Mouse (Mus musculus) splenic B cell, adult 2 months (primary cell): ENCODE measurements around the gene Prlr.

Experiments
- DNase-seq: peaks from one replicate; pipeline ENCODE4 v3.0.0-alpha.2; 2011; ENCODE audit warnings: low read depth, low spot score
- H3K27me3 ChIP-seq: 2 replicates; pipeline ENCODE4 v1.6.1; 2012; ENCODE audit warnings: mild to moderate bottlenecking, low read length, moderate library complexity, mixed read lengths; ENCODE audit not compliant: control insufficient read depth, poor library complexity, insufficient read depth, severe bottlenecking
- H3K36me3 ChIP-seq: 2 replicates; pipeline ENCODE4 v1.6.1; 2012; ENCODE audit warnings: mild to moderate bottlenecking, low read length, moderate library complexity, mixed read lengths; ENCODE audit not compliant: control insufficient read depth, poor library complexity, insufficient read depth, severe bottlenecking

Gene Prlr

DNA sequence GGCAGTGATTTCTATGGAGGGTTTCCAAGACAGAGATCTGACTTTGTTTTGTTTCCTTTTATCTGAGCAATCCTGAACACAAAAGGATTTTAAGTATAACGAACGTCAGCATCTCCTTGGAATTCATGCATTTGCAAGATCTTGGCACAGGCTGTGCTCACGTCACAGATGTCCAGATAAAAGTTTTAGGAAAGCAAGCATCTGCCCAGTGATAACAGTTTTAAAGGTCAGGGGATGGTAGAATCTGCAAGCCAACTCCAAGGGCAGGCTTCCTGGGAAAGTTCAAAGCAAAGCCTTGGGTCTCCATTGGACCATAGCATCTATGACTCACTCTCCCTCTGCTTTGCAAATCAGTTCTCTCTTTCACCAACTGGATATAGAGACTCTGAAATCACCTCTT is 153.6 kb downstream of the Prlr start:
- no peaks in the 10 kb centered on the region for H3K27me3 ChIP-seq
- no peaks in the 10 kb centered on the region for H3K36me3 ChIP-seq
- no peak for DNase-seq

DNA sequence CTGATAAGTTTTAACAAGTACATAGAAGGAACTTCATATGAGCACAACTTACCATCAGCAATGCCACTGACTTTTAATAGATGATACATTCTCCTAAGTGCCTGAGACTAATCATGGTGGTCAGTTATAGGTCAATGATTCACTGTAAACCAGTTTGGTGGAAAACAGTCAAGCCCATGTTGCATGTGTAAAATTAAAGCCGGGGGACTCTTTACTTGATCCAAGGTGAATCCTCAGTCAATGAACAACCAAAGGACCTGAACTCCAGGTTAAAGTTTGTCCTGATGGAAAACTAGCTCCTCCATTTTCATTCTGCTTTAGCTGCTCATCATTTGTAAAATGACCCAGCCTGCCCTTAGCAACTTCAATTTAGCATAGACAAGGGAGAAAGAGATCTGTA is 155.5 kb downstream of the Prlr start:
- no peak for DNase-seq
- no peaks in the 10 kb centered on the region for H3K36me3 ChIP-seq
- H3K27me3 ChIP-seq, result no peaks in the 10 kb centered on the region

DNA sequence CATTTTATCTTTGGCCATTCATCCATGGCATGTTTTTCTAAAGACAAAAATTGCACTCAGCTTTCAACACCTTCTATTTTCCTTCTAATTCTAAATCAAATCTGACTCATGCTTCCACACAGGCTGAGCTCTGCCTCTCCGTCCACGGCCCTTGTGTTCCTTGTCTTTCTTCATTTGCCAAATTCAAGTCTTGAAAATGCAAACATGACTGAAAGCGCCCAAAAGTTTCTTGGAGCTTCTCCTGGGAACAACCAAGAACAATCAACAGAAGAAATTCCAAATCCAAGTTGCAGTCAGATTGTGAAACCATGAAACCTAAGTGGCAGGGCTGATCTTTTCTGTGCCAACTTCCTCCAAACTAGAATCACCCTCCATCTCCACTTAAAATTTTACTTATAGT is 161.6 kb downstream of the Prlr start:
- Histone ChIP-seq H3K36me3 (no peaks in the 10 kb centered on the region), H3K27me3 (no peaks in the 10 kb centered on the region)
- no peak for DNase-seq

DNA sequence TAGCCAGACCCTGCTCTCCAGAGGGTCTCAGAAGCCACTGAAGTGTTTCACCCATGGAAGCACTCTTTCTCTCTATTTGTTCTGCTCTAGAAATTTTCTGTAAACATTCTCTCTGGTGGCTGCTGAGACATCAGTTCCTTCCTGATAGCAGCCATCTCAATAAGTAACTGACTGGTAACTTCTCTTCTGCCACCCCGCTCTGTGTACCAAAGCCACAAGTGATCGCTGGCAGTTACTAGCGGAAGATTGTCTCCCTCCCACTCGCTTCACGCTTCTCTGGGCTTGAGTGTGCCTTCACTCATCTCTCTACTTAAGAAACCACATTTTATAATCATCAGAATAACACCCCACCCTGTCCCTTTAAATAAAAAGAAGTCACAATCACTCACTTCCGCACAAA is 170.0 kb downstream of the Prlr start:
- Histone ChIP-seq H3K27me3 (no peaks in the 10 kb centered on the region), H3K36me3 (no peaks in the 10 kb centered on the region)
- peak; percentile 62 for DNase-seq

- no peaks in the 10 kb centered on the region for H3K27me3 ChIP-seq
- no peak for DNase-seq
- H3K36me3 ChIP-seq, result no peaks in the 10 kb centered on the region
These were observed 181.3 kb downstream of the Prlr start, which contains the start of gene Agxt2 for GRCm38 (mm10) chr15:10358039-10358948. Gene Agxt2, plus strand, starts transcription at chr15:10358532.

DNA sequence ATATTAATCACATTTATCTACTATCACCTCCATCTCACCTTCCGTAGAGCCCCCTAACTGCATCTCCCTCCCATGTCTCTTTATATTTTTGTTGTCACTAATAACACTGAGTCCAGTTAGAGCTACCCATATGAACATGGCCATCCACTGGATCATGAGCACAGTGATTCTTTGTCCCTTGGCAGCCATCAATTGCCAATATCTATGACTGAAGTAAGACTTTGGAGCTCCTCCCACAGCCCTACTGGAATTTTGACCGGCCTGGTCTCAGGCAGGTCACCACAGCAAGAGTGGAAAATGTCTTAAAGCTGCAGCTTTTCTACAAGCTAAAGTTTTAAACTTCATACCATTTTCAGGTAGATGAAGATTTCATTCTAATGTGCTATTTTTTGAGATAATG is 189.3 kb downstream of the Prlr start:
- no peaks in the 10 kb centered on the region for H3K36me3 ChIP-seq
- no peaks in the 10 kb centered on the region for H3K27me3 ChIP-seq
- DNase-seq, result no peak

DNA sequence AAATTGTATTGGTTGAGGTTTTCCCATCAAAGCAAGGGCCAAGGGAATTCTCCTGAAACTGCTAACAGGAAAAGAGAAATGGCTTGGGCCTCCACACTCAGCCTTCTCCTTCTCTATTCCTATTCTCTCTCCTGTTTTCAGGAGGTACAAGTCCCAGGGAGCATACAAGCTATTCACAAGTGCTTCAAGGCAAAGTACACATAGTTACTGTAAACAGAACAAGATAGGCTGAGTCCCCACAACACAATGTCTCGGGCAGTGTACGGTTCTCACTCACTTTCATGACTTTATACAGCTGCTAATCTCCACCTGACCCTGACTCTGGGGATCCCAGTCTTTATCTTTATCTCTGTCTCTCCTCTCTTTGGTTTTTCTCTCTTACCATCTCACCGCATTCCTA is 198.4 kb downstream of the Prlr start:
- Histone ChIP-seq H3K36me3 (no peaks in the 10 kb centered on the region), H3K27me3 (no peaks in the 10 kb centered on the region)
- no peak for DNase-seq

DNA sequence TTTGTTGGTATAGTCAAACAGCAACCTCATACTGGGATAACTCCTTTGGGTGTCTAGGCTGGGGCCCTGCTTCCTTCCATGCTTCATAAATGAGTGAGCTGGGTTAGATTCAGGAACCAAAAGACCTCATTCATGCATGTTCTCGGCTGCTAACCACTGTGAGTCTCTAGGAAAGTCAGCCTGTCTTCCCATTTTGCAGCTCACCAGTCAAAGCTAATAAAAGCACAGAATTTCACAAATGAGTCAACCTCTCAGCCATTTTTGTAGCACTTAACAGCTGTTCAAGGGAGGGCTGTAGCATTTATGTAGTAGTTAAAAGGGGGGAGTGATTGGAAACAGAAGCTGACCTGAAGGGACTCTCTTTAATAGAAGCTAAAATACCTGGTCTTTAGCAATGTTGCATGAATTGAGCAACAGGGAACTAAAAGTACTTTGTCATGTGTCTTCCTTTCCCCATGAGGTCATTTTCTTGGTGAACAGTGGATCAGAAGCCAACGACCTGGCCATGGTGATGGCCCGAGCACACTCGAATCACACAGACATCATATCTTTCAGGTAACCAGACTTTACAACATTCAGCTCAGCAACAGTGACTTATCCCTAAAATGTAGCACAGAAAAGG is 201.4 kb downstream of the Prlr start:
- no peak for DNase-seq
- no peaks in the 10 kb centered on the region for H3K36me3 ChIP-seq

DNA sequence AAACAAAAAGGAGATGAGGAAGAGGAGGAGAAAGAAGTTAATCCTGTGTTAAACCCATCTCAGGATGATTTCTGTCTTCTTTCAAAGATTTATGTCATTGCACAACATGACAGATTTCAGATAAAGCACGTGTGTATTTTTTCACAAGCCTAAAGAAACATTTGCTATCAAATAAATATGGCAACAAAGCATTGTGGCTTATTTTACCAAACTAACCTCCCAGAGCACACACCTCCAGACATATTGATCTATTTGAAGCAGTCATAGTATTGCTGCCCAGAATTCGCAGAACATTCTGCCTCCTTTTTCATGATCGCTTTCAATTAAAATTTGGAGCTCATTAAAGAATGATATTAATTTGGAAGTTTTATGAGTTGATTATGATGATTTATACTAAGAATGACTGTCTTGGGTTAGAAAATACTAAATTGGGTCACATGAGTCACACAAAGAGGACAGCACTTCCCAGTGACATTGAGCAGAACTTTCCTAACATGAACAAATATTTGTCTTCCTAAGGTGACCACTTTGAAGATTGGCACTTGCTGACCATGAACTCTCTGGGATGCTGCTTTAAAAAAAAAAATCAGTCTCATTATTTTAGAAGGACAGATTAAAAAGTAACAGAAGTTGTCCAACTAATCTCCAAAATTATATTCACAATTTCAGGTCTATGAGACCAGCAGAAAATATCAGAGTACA is 202.9 kb downstream of the Prlr start:
- H3K36me3 ChIP-seq, result no peaks in the 10 kb centered on the region

More for the DNA sequence above, 201.4 kb downstream of the Prlr start:
- no peaks in the 10 kb centered on the region for H3K27me3 ChIP-seq

GRCm38 (mm10) chr15:10387263-10387662 is 210.2 kb downstream of the Prlr start:
- Histone ChIP-seq H3K36me3 (no peaks in the 10 kb centered on the region), H3K27me3 (no peaks in the 10 kb centered on the region)
- no peak for DNase-seq

More for the DNA sequence above, 202.9 kb downstream of the Prlr start:
- H3K27me3 ChIP-seq, result no peaks in the 10 kb centered on the region
- DNase-seq, result no peak
